Mouse (Mus musculus): Measurements from ENCODE around the gene Sult2b1.

- TF ChIP-seq CTCF (IDR thresholded peaks at IDR 0.05; ENCODE audit: low read depth, low read length): no peak
- no peak for TF ChIP-seq POLR2A (IDR thresholded peaks at IDR 0.05; ENCODE audit: extremely low read depth, insufficient read depth, low read length)
These were observed 12.5 kb upstream of the Sult2b1 start for GRCm38 (mm10) chr7:45796950-45797349.

Measured in liver, adult 2 months (tissue).